Mouse (Mus musculus) ES-E14 (cell line): ENCODE results near the gene Rpain.

ENCODE experiments used
- CHD2 ChIP-seq: IDR thresholded peaks from 2 replicates; pipeline ENCODE4 v1.6.1; 2014; ENCODE audit warnings: mild to moderate bottlenecking, low read depth, low read length, inconsistent platforms
- ZNF384 ChIP-seq: IDR thresholded peaks from 2 replicates; pipeline ENCODE4 v1.6.1; 2012; ENCODE audit warnings: low read depth, low read length, inconsistent platforms

- TF ChIP-seq ZNF384 (no peak), CHD2 (no peak)
Measured at GRCm38 (mm10) chr11:70973947-70974346, 3.9 kb downstream of the Rpain start.
